Mouse (Mus musculus) embryonic fibroblast, embryonic 13.5 days (primary cell): ENCODE data around the gene Slc2a1.

ENCODE experiments used
- CTCF ChIP-seq: IDR thresholded peaks from 2 replicates; pipeline ENCODE4 v1.5.1; 2011; ENCODE audit warnings: mild to moderate bottlenecking, control low read depth, low read length, moderate library complexity, borderline replicate concordance; ENCODE audit not compliant: insufficient read depth
- POLR2A ChIP-seq: IDR thresholded peaks from 2 replicates; pipeline ENCODE4 v1.6.1; 2011; ENCODE audit warnings: low read depth, mild to moderate bottlenecking, control low read depth, low read length, moderate library complexity

GRCm38 (mm10) chr4:119098216-119099210, 10.0 kb upstream of the Slc2a1 start:
- TF ChIP-seq POLR2A (no peak), CTCF (no peak)
